Mouse (Mus musculus) brain, embryonic 14.5 days (tissue): ENCODE results near the gene Lrch1.

Source experiments
- CTCF ChIP-seq: fragments of 200-500 bp; IDR thresholded peaks from 2 replicates; pipeline ENCODE4 v1.5.1; 2012; ENCODE audit warnings: inconsistent platforms, mild to moderate bottlenecking, moderate library complexity, borderline replicate concordance; ENCODE audit not compliant: insufficient read depth, insufficient read length; ENCODE audit errors: extremely low read depth
- POLR2A ChIP-seq: fragments of 200-500 bp; IDR thresholded peaks from 2 replicates; pipeline ENCODE4 v1.6.1; 2012; ENCODE audit warnings: mild to moderate bottlenecking, inconsistent platforms, borderline replicate concordance; ENCODE audit not compliant: poor library complexity, insufficient read depth, insufficient read length, severe bottlenecking; ENCODE audit errors: extremely low read depth

- TF ChIP-seq CTCF = no peak
- TF ChIP-seq POLR2A = no peak
Measured at GRCm38 (mm10) chr14:74840820-74841219, 106.9 kb downstream of the Lrch1 start.
